Mouse (Mus musculus) heart, postnatal 0 days (tissue): ENCODE measurements at regions not wholly inside any gene's neighbourhood (a gene's known extent, or its start where the extent isn't known, plus 50 kb on each side); places are given as distances from the start of the nearest gene placed in this dataset.
"Not testable (repeated sequence)": the region's sequence is repeated elsewhere in the genome, so short reads cannot be mapped to it uniquely, and the experiment has no call there.

Source experiments
- ATAC-seq: fragments of 200-750 bp; cut with Nextera tagmentation; 2 replicates; pipeline ENCODE4 v1.8.0; 2017; ENCODE audit warnings: low read depth, moderate number of reproducible peaks, moderate library complexity; ENCODE audit not compliant: insufficient read depth
- DNase-seq: peaks from one replicate; pipeline ENCODE4 v3.0.0-alpha.2; 2016; ENCODE audit warnings: low spot score
- H3K27ac ChIP-seq: fragments of 300-500 bp; sonication (generic); 2 replicates; pipeline ENCODE4 v1.5.1; 2014; ENCODE audit warnings: low read depth, mild to moderate bottlenecking
- H3K27me3 ChIP-seq: fragments of 300-500 bp; sonication (generic); 2 replicates; pipeline ENCODE4 v1.6.1; 2014; ENCODE audit warnings: low read length, mixed read lengths; ENCODE audit not compliant: control insufficient read depth, insufficient read depth
- H3K36me3 ChIP-seq: fragments of 300-500 bp; sonication (generic); replicated peaks from 2 replicates; pipeline ENCODE4 v1.6.1; 2014; ENCODE audit warnings: low read length, mixed read lengths; ENCODE audit not compliant: control insufficient read depth, insufficient read depth
- H3K4me1 ChIP-seq: fragments of 300-500 bp; sonication (generic); 2 replicates; pipeline ENCODE4 v1.6.1; 2014; ENCODE audit warnings: antibody characterized with exemption; ENCODE audit not compliant: control insufficient read depth, insufficient read depth
- H3K4me2 ChIP-seq: fragments of 300-500 bp; sonication (generic); 2 replicates; pipeline ENCODE4 v1.6.1; 2014; ENCODE audit warnings: low read depth, mild to moderate bottlenecking, low read length, moderate library complexity
- H3K4me3 ChIP-seq: fragments of 300-500 bp; sonication (generic); 2 replicates; pipeline ENCODE4 v1.5.1; 2014; ENCODE audit warnings: low read depth, low read length
- H3K9ac ChIP-seq: fragments of 300-500 bp; sonication (generic); replicated peaks from 2 replicates; pipeline ENCODE4 v1.6.1; 2014; ENCODE audit warnings: low read depth, low read length, mixed read lengths
- H3K9me3 ChIP-seq: fragments of 300-500 bp; sonication (generic); replicated peaks from 2 replicates; pipeline ENCODE4 v1.6.1; 2016; ENCODE audit warnings: low read length; ENCODE audit not compliant: control insufficient read depth
- CTCF ChIP-seq: IDR thresholded peaks from 2 replicates; pipeline ENCODE4 v1.5.1; 2016; ENCODE audit warnings: antibody characterized with exemption, control low read depth, low read depth
- EP300 ChIP-seq: IDR thresholded peaks from 2 replicates; pipeline ENCODE4 v1.6.1; 2016; ENCODE audit warnings: antibody characterized with exemption, low read depth
- WGBS: fragments of 180-500 bp; shearing (Covaris S2); extraction: QIAGEN DNeasy Blood & Tissue Kit; methylation state at CpG from one replicate; pipeline ENCODE4 v1.1.7; 2014; 5-methylcytosine and 5-hydroxymethylcytosine counted together

DNA sequence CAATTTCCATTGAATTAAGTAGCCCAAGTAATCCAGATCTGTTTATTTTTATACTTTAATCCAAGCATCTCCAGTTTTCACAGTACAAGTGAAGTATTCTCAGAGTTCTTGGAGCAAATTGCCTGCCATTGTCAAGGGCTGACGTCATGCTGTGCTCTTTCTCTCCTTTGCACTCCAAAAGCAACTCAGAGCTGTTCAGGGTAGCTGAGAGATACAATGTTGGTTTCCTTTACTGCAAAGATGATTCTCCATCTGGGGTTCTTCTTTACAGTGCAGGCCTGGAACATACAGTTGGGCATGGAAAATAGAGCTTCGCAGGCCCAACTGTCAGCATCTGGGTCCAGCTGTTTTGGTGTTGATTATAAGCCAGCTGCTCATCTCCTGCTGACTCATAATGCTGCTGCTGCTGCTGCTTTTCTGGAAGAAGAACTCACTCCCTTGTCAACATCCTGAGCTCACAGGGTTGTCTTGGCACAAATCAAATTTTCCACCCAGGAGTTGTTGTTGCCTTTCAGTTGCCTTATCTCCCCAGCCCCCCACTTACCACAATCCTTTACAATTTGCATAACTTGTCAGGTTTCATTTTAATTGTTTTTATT, 454.7 kb upstream of the Slc5a7 start:
- no peaks in the 10 kb centered on the region for H3K4me1 ChIP-seq
- no peak overlapping the region for H3K4me2 ChIP-seq
- no peak overlapping the region for H3K9ac ChIP-seq
- DNase-seq (no peak), ATAC-seq (0 out of 2 replicates have a peak, but pooled peaks have one; percentile 24)
- no peaks in the 10 kb centered on the region for H3K9me3 ChIP-seq
- no peaks in the 10 kb centered on the region for H3K27me3 ChIP-seq
- H3K4me3 ChIP-seq = no peak overlapping the region
- H3K27ac ChIP-seq = no peak overlapping the region
- 25% methylated on average over 2 of the region's 2 CpGs for WGBS
- no peak for TF ChIP-seq EP300
- no peaks in the 10 kb centered on the region for H3K36me3 ChIP-seq

DNA sequence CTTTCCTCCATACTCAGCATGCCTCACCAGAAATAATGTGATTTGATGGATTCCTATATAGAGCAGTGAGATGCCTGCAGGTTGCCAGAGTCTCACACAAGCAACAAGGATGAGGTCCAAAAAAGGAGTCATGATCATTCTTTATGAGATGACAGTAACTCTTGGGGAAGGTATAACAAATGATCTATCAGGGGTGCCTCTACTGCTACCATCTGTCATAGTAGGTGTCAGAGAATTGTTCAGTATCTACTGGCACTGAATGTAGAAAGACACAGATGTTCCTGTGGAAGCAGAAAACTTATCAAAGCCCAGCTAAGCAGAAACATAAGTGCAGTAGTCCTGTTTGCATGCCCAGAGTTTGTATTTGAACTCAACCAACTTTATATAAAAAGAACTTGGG, 454.1 kb upstream of the Slc5a7 start:
- DNase-seq = no peak
- Histone ChIP-seq H3K4me1 (no peaks in the 10 kb centered on the region), H3K9me3 (no peaks in the 10 kb centered on the region), H3K27ac (no peak overlapping the region), H3K27me3 (no peaks in the 10 kb centered on the region), H3K9ac (no peak overlapping the region), H3K4me3 (no peak overlapping the region), H3K36me3 (no peaks in the 10 kb centered on the region), H3K4me2 (no peak overlapping the region)
- no peak for TF ChIP-seq EP300
- ATAC-seq = no peak

DNA sequence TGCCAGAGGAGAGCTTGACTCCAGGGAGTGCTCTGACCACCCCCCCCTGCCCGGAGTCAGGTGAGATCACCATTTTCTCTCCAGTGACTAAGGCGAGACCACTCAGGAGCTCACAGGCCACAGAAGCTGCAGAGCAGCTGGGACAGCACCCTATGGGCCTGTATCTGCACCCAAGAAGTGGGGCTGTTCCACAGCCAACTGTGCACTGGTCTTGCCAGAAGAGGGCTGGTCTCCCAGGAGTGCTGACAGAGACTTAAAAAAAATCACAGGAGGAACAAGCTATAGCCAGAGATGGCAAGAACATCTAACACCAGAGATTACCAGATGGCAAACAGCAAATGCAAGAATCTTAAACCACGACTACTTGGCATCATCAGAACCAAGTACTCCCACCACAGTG, 437.0 kb upstream of the Slc5a7 start:
- WGBS = 55% methylated on average over 3 of the region's 3 CpGs
- Histone ChIP-seq H3K36me3 (no peaks in the 10 kb centered on the region), H3K27ac (no peak overlapping the region), H3K9me3 (no peaks in the 10 kb centered on the region), H3K27me3 (no peaks in the 10 kb centered on the region), H3K4me3 (no peak overlapping the region), H3K4me1 (no peaks in the 10 kb centered on the region), H3K9ac (no peak overlapping the region), H3K4me2 (no peak overlapping the region)
- ATAC-seq (no peak), DNase-seq (no peak)
- no peak for TF ChIP-seq EP300
- no peak for TF ChIP-seq CTCF

DNA sequence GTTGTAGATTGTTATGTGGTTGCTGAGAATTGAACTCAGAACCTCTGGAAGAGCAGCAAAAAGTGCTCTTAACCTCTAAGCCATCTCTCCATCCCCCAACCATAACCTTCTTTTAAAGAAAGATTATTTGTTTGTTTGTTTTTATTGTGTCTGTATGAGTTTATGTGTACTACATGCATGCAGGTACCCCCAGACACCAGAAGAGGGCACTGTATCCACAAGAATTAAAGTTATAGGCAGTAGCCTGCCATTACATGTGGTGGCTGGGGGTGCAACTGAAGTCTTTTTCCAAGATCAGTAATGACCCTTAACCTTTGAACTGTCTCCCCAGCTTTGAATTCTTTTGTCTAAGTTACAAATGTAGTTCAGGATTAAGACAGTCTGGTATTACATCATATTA, 428.8 kb upstream of the Slc5a7 start:
- Histone ChIP-seq H3K4me3 (no peak overlapping the region), H3K27ac (no peak overlapping the region), H3K9me3 (no peaks in the 10 kb centered on the region), H3K4me1 (no peaks in the 10 kb centered on the region), H3K4me2 (no peak overlapping the region), H3K27me3 (no peaks in the 10 kb centered on the region), H3K9ac (no peak overlapping the region), H3K36me3 (no peaks in the 10 kb centered on the region)
- TF ChIP-seq EP300 = no peak
- no peak for TF ChIP-seq CTCF
- no peak for ATAC-seq
- no peak for DNase-seq

DNA sequence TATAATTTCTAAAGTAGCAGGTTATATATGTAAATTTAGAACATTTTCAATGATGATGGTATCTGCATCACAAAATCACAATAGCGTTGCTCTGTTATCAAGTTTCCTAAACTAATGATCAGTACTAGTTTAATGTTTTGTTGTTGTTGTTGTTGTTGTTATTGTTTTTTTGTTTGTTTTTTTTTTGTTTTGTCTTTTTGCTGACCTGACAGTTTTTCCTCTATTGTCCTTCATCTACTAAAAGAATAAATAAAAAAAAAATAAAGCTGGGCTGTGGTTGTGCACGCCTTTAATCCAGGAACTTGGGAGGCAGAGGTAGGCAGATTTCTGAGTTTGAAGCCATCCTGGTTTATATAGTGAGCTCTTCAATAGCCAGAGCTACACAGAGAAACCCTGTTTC, 427.9 kb upstream of the Slc5a7 start:
- H3K4me3 ChIP-seq = no peak overlapping the region
- H3K27ac ChIP-seq = no peak overlapping the region
- no peak overlapping the region for H3K9ac ChIP-seq
- ATAC-seq (no peak), DNase-seq (no peak)
- TF ChIP-seq EP300 = no peak
- no peak for TF ChIP-seq CTCF
- no peaks in the 10 kb centered on the region for H3K4me1 ChIP-seq
- H3K4me2 ChIP-seq = no peak overlapping the region
- H3K36me3 ChIP-seq = no peaks in the 10 kb centered on the region
- 71% methylated on average over 2 of the region's 2 CpGs for WGBS
- H3K27me3 ChIP-seq = no peaks in the 10 kb centered on the region
- no peaks in the 10 kb centered on the region for H3K9me3 ChIP-seq

DNA sequence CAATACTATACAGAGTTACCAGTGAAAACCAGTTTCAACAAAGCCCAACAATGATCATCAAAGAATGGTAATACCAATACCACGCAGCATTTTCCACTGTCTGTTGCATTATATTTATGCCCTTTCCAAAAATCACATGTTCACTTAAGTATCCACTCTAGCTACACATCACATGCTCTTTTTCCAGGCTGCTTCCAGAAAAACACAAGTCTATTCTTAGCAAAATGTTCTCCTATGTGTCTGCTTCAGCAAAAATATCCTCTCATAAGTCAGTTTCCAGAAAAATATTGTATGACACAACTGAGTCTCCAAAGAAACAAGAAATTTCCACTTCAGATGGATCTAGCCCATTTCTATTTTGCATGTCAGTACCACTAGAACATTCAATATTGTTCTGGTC, 414.2 kb upstream of the Slc5a7 start:
- no peaks in the 10 kb centered on the region for H3K36me3 ChIP-seq
- DNase-seq (no peak), ATAC-seq (no peak)
- H3K27me3 ChIP-seq = no peaks in the 10 kb centered on the region
- no peak overlapping the region for H3K27ac ChIP-seq
- no peaks in the 10 kb centered on the region for H3K4me1 ChIP-seq
- no peak overlapping the region for H3K9ac ChIP-seq
- H3K9me3 ChIP-seq = no peaks in the 10 kb centered on the region
- no peak overlapping the region for H3K4me3 ChIP-seq
- H3K4me2 ChIP-seq = no peak overlapping the region
- TF ChIP-seq EP300 (no peak), CTCF (no peak)
- 62% methylated on average over 1 of the region's 1 CpGs for WGBS

DNA sequence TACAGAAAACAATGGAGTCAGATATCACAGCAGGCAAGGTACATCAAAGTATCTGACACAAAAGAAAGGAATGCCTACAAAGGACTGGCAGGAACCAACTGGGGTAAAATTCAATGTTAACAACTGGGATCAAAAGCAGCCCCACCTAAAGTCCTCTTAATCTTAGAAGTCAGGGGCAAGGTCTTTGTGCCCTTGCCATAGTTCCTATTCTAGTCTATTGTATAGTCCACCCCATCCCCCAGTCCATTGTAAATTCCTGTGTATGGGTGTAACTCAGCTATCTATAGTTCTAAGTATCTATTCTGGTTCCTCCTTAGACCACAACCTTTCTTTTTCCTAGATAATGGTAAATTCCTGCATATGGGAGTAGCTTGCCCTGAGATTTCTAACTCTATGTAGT, 409.0 kb upstream of the Slc5a7 start:
- DNase-seq, H3K27me3 ChIP-seq, H3K4me1 ChIP-seq, H3K9ac ChIP-seq, H3K4me2 ChIP-seq, H3K9me3 ChIP-seq, H3K27ac ChIP-seq, ATAC-seq, H3K4me3 ChIP-seq, H3K36me3 ChIP-seq: not testable (repeated sequence)
